Mouse (Mus musculus): ENCODE measurements around the gene D11Wsu47e. TPM values are rescaled to one million over a fixed set of nuclear protein-coding genes. Genes with fewer than 3 reads are reported as not detected.

Gene D11Wsu47e
- polyA plus RNA-seq, 1 experiment from 2014 or later = 22.9 TPM

DNA sequence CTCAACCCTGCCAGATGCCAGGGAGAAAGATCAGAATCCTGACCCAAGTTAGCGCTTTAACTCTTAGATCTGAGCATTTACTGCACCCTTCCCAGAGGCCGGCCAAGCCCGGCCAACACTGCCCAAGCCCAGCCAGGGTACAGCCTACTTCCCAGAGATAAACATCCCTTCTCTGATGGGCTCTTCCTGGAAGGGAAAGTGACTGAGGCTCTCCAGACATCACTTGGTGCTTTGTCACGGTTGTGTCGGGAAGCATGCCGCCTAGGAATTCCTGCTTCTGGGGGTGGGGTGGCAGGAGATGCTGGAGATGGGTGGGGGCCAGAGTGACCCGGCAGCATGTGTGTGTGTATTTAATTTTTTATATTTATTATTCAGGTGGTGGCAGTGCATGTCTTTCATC, 55.9 kb downstream of the D11Wsu47e start:
- no peak for ATAC-seq (replicated peaks; ENCODE audit: low FRiP score)

DNA sequence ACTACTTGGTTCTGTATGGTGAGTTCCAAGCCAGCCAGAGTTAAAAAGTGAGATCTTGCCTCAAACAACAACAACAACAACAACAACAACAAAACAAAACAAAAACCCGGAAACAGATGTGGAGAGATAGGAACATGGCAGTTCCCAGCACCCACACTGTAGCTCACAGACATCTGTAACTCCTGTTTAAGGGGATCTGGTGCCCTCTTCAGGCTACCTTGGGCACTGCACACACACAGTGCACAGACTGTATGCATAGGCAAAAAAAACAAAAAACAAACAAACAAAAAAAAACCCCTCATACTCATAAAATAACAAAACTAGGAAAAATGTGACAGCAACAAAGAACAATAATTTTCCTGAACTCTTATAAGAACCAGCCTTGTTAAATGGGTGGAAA, 58.8 kb downstream of the D11Wsu47e start:
- Histone ChIP-seq H3K9ac (ENCODE audit: low read depth, low read length) (no peak overlapping the region), H3K4me2 (no peak overlapping the region), H3K27ac (ENCODE audit: low read depth, low read length) (no peak overlapping the region), H3K27me3 (replicated peaks; ENCODE audit: control insufficient read depth, insufficient read depth, low read length) (no peaks in the 10 kb centered on the region), H3K4me1 (replicated peaks; ENCODE audit: control insufficient read depth, insufficient read depth, low read length) (peaks cover 26% of the 10 kb centered on the region), H3K9me3 (ENCODE audit: control insufficient read depth, low read length) (no peaks in the 10 kb centered on the region), H3K36me3 (ENCODE audit: control insufficient read depth, insufficient read depth, low read length) (peaks cover 11% of the 10 kb centered on the region), H3K4me3 (ENCODE audit: low read depth, low read length) (no peak overlapping the region)
- ATAC-seq (replicated peaks; ENCODE audit: low FRiP score) (no peak), DNase-seq (ENCODE audit: low spot score) (no peak)
- WGBS = 94% methylated on average over 1 of the region's 1 CpGs

More for the DNA sequence above, 55.9 kb downstream of the D11Wsu47e start:
- Histone ChIP-seq H3K9me3 (ENCODE audit: control insufficient read depth, low read length) (no peaks in the 10 kb centered on the region), H3K9ac (ENCODE audit: low read depth, low read length) (no peak overlapping the region), H3K4me1 (replicated peaks; ENCODE audit: control insufficient read depth, insufficient read depth, low read length) (peaks cover 21% of the 10 kb centered on the region), H3K27me3 (replicated peaks; ENCODE audit: control insufficient read depth, insufficient read depth, low read length) (no peaks in the 10 kb centered on the region), H3K4me3 (ENCODE audit: low read depth, low read length) (no peak overlapping the region), H3K36me3 (ENCODE audit: control insufficient read depth, insufficient read depth, low read length) (peaks cover 11% of the 10 kb centered on the region), H3K27ac (ENCODE audit: low read depth, low read length) (no peak overlapping the region), H3K4me2 (no peak overlapping the region)
- no peak for DNase-seq (ENCODE audit: low spot score)
- 60% methylated on average over 7 of the region's 7 CpGs for WGBS

Other genes starting within 250 kb of the D11Wsu47e start
- gene Sstr2, start 65.1 kb upstream of the D11Wsu47e start, polyA plus RNA-seq (2014; fragmentation: Nextera tagmentation; extraction: Ambion mirVana) = 2.2 and 2.7 TPM in 2 replicates
- 24.0 and 24.7 TPM in 2 replicates for gene Cog1, start 35.2 kb upstream of the D11Wsu47e start, polyA plus RNA-seq (2014; fragmentation: Nextera tagmentation; extraction: Ambion mirVana)
- 20.9 TPM in 2 replicates for gene Slc39a11, start 34.3 kb upstream of the D11Wsu47e start, polyA plus RNA-seq (2014; fragmentation: Nextera tagmentation; extraction: Ambion mirVana)
- gene Fam104a, start 257 bp upstream of the D11Wsu47e start, polyA plus RNA-seq (2014; fragmentation: Nextera tagmentation; extraction: Ambion mirVana) = 58.7 and 62.3 TPM in 2 replicates
- 0.18 and 0.29 TPM in 2 replicates for gene Cpsf4l, start 25.6 kb downstream of the D11Wsu47e start, polyA plus RNA-seq (2014; fragmentation: Nextera tagmentation; extraction: Ambion mirVana)
- 26.0 and 29.5 TPM in 2 replicates for gene Cdc42ep4, start 67.5 kb downstream of the D11Wsu47e start, polyA plus RNA-seq (2014; fragmentation: Nextera tagmentation; extraction: Ambion mirVana)